Mouse (Mus musculus): ENCODE measurements around the gene Hsf5.

Gene Hsf5

GRCm38 (mm10) chr11:87639206-87639605 is 22.2 kb downstream of the Hsf5 start:
- DNase-seq (ENCODE audit: low spot score in 2 of 2): no peak

GRCm38 (mm10) chr11:87642865-87643264 is 25.9 kb downstream of the Hsf5 start:
- no peak for DNase-seq (ENCODE audit: low spot score in 2 of 2)

GRCm38 (mm10) chr11:87654693-87655092 is 37.7 kb downstream of the Hsf5 start:
- no peak for DNase-seq (ENCODE audit: low spot score in 2 of 2)

- DNase-seq (ENCODE audit: low spot score in 2 of 2): no peak
These were observed 42.3 kb downstream of the Hsf5 start for GRCm38 (mm10) chr11:87659216-87659615.

- DNase-seq (ENCODE audit: low spot score in 2 of 2): peak; percentile 90 to 93
These were observed 45.4 kb downstream of the Hsf5 start, which contains the start of gene Rnf43 for GRCm38 (mm10) chr11:87662407-87662806. Gene Rnf43, plus strand, starts transcription at chr11:87662722.

GRCm38 (mm10) chr11:87662822-87663221 is 45.9 kb downstream of the Hsf5 start:
- no peak for DNase-seq (ENCODE audit: low spot score in 2 of 2)

GRCm38 (mm10) chr11:87663948-87664347 is 47.0 kb downstream of the Hsf5 start:
- DNase-seq (ENCODE audit: low spot score in 2 of 2): no peak

GRCm38 (mm10) chr11:87664521-87664920 is 47.6 kb downstream of the Hsf5 start:
- DNase-seq (ENCODE audit: low spot score in 2 of 2): no peak

GRCm38 (mm10) chr11:87665224-87665623 is 48.3 kb downstream of the Hsf5 start:
- no peak for DNase-seq (ENCODE audit: low spot score in 2 of 2)

- no peak for DNase-seq (ENCODE audit: low spot score in 2 of 2)
These were observed 48.7 kb downstream of the Hsf5 start for GRCm38 (mm10) chr11:87665658-87666057.

- no peak for DNase-seq (ENCODE audit: low spot score in 2 of 2)
These were observed 49.5 kb downstream of the Hsf5 start for GRCm38 (mm10) chr11:87666256-87667035.

- DNase-seq (ENCODE audit: low spot score in 2 of 2): no peak
These were observed 50.4 kb downstream of the Hsf5 start for GRCm38 (mm10) chr11:87667107-87668090.

GRCm38 (mm10) chr11:87673282-87673681 is 56.3 kb downstream of the Hsf5 start:
- no peak for DNase-seq (ENCODE audit: low spot score in 2 of 2)

- no peak for DNase-seq (ENCODE audit: low spot score in 2 of 2)
These were observed 58.6 kb downstream of the Hsf5 start for GRCm38 (mm10) chr11:87675606-87676005.

GRCm38 (mm10) chr11:87677756-87678155 is 60.8 kb downstream of the Hsf5 start:
- no peak for DNase-seq (ENCODE audit: low spot score in 2 of 2)

GRCm38 (mm10) chr11:87678545-87678944 is 61.6 kb downstream of the Hsf5 start:
- DNase-seq (ENCODE audit: low spot score in 2 of 2): no peak

- DNase-seq (ENCODE audit: low spot score in 2 of 2): no peak
These were observed 62.0 kb downstream of the Hsf5 start for GRCm38 (mm10) chr11:87678976-87679375.

- DNase-seq (ENCODE audit: low spot score in 2 of 2): no peak
These were observed 63.8 kb downstream of the Hsf5 start for GRCm38 (mm10) chr11:87680786-87681185.

- DNase-seq (ENCODE audit: low spot score in 2 of 2): no peak
These were observed 65.1 kb downstream of the Hsf5 start for GRCm38 (mm10) chr11:87682096-87682495.

GRCm38 (mm10) chr11:87682838-87683571 is 66.0 kb downstream of the Hsf5 start:
- no peak for DNase-seq (ENCODE audit: low spot score in 2 of 2)

GRCm38 (mm10) chr11:87686407-87686806 is 69.4 kb downstream of the Hsf5 start:
- DNase-seq (ENCODE audit: low spot score in 2 of 2): no peak
